Mouse (Mus musculus) large intestine, adult 2 months (tissue): ENCODE data around the gene Polrmt. TPM values are rescaled to one million over a fixed set of nuclear protein-coding genes. Genes with fewer than 3 reads are reported as not detected.
"Not testable (repeated sequence)": the region's sequence is repeated elsewhere in the genome, so short reads cannot be mapped to it uniquely, and the experiment has no call there.

Experiments
- DNase-seq: peaks from one replicate; pipeline ENCODE4 v3.0.0-alpha.2; 2012; ENCODE audit warnings: low read depth, low spot score
- WGBS: fragments of 180-500 bp; shearing (Covaris S2); methylation state at CpG from one replicate; pipeline ENCODE4 v1.1.7; 2018; 5-methylcytosine and 5-hydroxymethylcytosine counted together
- polyA plus RNA-seq: library from polyadenylated mRNA; depleted of rRNA; stranded (reverse); fragments of >200 nt; gene quantifications from 2 replicates; pipeline ENCODE4 v1.2.3, GENCODE M21; 2012

Gene Polrmt
- polyA plus RNA-seq, 1 experiment = 57.5 TPM

DNA sequence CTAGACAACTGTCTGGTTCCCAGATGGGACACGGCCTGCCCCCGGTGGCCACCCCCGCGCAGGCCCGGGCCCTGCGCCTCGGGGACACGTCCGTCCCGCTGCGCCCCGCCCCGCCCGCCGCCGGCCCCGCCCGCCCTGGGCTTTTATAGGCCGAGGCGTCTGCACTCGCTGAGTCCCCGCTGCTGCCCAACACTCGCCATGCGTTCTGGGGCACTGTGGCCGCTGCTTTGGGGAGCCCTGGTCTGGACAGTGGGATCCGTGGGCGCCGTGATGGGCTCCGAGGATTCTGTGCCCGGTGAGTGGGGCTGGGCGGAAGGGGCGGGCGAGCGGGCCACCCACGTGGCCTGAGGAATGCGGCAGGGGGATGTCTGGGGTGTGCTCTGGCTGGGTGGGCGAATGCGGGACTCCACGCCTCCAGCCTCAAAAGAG is 30.7 kb upstream of the Polrmt start, which contains the start of gene Fstl3:
Fstl3 (plus strand) TSS at position 170 of the 429 bp plus-strand sequence.
- WGBS = 3% methylated on average over 39 of the region's 39 CpGs
- DNase-seq = no peak

DNA sequence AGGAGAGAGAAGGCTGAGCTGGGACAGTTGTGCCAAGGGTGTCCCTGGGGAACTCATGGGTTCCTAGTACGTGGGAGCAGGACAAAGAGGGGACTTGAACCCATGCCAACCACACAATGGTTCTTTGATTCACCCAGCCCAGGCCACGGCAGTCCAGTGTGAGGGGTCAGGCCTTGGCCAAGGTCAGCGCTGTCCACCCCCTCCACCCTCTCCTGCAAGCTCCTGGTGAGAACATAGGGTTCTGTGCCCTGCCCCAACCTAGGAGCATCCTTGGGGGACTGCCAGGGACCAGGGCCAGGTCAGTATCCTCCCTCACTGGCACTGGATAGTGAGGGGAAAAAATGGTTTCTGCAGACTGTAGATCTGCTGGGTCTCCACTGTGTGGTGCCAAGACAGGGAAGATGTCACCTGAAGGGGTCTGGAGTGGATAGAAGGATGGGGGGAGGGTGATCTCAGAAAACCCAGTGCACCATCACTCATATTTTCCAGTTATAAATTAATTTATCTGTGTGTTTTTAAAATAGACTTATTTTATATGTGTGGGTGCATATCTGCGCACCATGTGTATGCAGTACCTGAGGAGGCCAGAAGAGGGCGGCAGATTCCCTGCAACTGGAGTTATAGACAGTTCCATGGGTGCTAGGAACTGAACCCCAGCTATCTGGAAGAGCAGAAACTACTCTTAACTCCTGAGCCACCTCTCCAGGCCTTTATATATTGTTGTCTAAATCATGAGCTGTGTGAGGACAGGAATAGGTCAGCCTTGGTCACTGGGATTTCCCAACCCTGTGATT is 28.3 kb upstream of the Polrmt start:
- no peak for DNase-seq
- whole genome bisulfite sequencing = 72% methylated on average over 5 of the region's 5 CpGs

DNA sequence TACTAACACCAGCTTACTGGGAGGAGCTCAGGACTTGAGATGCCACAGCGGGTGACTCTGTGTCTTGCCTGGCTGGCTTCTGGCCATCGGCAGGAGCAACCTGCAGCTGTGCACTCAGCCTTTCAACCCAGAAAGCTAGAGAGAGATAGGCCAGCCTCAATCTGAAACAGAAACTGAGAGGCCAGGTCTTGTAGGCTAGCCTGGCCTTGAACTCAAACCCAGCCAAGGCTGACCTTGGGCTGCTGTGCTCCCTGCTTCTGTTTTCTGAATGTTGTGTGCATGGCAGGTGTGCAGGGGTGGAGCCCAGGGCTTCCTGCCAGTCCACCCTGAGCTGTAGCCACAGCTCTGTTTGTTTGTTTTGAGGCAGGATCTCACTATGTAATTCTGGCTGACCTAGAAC is 26.8 kb upstream of the Polrmt start:
- DNase-seq = no peak
- WGBS = 57% methylated on average over 2 of the region's 2 CpGs

DNA sequence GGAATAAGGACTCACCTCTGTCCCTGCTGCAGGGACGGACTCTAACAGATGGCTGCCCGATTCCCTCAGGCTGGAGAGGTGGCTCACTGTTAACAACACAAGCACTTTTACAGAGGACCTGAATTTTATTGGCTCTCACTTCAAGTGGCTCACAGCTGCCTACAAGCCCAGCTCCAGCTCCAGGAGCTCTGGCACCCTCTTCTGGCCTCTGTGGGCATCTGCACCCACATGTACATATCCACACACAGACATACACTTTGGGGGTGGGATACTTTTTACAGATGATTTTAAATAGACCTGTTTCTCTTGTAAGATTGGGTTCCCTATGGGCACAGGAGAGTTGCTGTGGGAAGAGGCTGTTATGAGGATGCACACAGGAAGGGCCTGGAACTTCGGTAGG is 25.9 kb upstream of the Polrmt start:
- WGBS = 92% methylated on average over 3 of the region's 3 CpGs
- DNase-seq = no peak

DNA sequence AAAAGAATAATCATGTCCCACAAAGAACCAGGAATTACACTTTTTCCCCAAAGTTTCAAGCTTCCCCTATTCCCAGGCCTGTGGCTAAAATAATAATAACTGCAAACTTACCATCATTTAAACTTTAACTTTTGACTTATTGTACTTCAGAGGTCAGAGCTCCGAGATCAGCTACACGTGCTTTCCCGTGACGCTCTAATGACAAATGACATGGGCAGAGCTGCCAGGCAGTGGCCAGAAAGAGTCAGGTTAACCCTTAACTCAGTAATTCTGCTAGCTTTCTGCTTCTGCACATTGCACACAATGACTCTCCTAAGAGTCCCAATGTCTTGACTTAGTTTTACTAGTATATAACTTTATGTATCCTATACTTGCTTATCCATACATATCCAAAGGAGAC is 22.9 kb upstream of the Polrmt start:
- no peak for DNase-seq

DNA sequence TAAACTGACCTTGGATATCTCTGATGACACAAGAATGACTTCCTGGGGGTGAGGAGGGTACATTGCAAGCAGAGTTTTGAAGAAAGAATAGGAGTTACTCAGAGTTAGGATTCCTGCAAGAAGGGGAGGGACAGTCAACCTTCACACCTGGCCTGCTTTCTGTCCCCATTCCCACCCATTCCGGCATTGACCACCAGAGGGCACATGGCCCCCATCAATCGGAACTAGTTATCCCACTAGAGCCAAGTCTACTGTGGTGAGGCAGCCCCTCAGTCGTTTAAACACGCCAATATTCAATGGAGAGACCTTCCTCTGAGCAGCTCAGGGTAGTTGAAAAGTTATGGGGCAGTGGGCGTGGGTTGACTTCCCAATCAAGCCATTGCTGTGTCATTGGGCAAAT is 22.0 kb upstream of the Polrmt start:
- 5% methylated on average over 5 of the region's 5 CpGs for WGBS
- DNase-seq = no peak

More for the DNA sequence above, 22.9 kb upstream of the Polrmt start:
- 92% methylated on average over 4 of the region's 4 CpGs for WGBS

DNA sequence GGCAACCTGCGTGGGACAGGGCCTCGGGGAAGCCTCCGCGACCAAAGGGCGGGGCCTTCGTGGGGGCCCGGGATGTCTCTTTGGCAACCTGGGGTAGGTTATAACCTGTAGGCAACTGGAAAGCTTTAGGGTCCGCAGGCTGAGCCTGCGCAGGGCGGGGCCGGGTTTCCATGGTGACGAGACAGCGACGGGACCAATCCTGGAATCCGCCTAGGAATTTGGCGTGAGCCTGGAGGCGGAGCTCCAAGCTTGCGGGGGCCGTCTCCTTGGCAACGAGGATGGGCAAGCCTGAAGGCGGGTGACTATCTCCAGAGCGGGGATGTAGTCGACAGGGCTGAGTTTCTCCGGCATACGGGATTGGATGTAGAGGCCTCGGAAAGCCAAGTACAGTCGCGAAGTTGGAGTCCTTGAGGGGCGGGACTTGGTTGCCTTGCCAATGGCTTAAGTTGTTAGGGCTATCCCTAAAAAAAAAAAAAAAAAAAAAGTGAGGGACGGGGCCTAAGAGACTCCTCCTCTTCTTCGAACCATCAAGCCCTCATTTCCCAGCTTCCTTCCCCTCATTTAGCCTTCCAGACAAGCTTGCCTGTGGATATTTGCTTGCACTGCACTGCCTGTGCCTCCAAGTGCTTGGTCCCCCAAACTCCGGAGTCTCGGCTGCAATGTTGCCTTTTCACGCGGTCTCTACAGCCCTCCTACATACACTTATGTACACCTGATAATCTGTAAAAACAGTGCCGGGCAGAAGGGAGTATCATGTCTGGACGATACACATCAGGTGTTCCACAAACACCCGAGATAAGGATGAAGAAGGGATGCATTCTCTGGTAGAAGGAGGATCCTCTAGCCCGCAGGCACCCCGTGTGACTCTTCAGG is 21.2 kb upstream of the Polrmt start:
- WGBS = 8% methylated on average over 40 of the region's 40 CpGs
- no peak for DNase-seq

DNA sequence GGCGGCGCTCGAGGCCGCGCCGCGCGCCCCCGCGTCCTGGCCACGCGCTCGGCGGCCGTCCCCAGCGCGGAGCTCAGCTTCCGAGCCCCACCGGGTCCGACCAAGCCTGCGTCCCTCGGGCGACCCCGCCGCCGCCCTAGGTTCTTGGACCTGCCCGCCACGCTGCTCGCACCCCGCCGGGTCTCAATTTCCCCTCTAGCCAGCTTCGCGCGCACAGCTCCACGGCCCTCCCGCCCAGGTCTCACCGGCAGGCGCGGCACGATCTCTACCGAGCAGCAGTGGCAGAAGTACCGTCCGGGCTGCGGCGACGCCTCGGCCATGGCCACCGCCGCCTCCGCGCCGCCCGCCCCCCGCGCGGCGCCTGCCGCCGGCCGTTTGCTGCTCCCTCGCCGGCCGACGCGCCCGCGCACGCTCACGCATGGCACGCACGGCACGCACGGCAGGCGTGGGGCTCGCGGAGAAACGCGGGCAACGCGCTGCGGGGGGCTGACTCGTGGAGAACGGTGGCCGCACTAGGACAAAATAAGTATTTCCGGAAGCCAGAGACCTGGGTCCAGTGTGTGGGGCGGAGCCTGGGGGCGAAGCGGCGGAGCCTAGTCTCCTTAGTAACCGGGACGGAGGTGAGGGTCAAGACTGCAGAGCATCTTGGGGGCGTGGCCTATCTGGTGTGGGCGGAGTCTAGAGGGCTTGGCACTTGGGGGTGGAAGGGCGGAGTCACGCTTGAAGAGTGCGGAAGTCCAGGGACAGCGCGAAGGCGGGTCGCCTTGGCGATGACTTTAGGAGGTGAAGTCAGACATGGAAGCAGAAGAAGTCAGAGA is 20.3 kb upstream of the Polrmt start, which contains the start of gene Rnf126:
Rnf126 (minus strand) TSS at position 445 of the 818 bp plus-strand sequence.
- WGBS = under 1% methylated on average over 100 of the region's 101 CpGs
- DNase-seq = peak; percentile 99

DNA sequence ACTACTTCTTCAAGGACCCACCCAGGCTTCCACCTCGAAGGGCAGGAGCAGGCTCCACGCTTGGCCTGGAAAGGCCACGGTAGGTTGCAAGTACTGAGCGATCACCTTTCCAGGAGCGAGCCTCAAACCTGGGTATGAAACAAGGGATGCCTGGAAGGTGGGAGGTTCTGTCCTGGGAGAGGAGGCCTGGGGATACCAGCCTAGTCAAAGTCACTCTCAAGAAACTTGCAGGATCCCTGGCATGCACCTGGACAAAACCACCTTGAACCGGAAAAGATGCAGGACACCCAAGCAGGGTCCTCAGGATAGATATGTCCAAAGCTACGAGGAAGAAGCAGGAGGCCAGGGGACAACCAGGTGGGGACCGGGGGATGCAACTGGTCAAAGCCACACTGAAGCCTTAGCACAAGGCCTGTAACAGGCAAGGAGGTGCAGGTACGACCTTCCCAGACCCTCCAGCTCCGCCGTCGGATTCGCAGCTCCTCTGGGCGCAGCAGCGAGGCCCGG is 19.7 kb upstream of the Polrmt start:
- no peak for DNase-seq
- 2% methylated on average over 16 of the region's 16 CpGs for WGBS

DNA sequence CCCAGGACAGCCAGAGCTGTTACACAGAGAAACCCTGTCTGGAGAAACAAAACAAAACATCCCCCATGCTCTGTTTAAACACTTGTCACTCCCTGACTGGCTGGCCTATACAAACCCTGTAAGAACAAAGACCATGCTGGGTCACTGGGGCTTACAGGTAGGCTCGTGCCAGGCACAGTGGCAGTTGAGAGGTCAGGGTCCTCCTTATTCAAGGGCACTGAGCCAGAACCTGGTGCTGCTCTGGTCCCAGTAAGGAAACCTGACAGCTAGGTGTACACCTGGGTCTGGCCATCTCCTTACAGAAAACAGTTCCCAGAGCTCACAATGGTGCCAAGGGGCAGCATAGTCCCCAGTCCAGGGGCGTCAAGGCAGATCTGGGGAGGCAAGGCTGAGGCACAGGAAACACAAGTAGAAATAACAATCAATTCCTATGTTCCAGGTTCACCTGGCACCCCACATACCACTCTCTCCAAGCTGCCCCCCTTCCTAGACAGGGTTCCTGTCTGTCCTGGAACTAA is 18.9 kb upstream of the Polrmt start:
- no peak for DNase-seq
- WGBS = 39% methylated on average over 2 of the region's 2 CpGs

DNA sequence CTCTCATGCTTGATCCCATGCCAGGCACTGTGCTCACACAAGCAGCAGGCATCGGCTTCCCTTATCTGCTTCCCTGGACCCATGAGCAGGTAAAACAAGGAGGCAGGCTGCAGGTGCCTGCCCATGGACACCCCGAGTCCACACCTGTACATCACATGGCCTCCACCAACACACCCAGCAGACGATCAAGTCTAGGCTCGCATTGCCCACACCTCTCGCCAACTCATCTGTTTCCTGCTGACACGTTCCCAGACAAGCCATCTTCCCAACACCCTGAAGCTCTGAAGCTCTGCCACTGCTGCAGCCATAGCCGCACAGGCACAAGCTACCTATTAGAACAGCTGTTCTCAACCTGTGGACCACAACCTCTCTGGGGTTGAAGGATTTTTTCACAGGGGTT is 17.9 kb upstream of the Polrmt start:
- no peak for DNase-seq

DNA sequence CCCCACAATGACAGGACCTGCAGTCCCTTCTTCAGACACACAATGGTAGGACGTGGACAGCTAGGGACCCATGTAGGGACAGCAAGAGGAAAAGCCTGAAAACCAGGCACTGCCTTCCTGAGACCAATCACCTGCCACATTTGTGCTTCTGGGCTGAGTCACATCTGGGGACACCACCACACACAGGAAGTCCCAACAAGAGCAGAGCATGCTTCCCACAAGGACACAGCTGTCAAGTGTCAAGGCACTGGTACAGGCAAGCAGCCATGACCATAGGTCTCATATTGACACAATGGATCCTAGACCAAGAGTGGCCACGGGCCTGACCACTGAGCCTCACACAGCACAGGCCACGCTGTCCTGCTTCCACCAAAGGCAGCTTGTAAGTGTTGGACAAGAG is 16.5 kb upstream of the Polrmt start:
- no peak for DNase-seq
- 78% methylated on average over 3 of the region's 3 CpGs for WGBS

More for the DNA sequence above, 17.9 kb upstream of the Polrmt start:
- 37% methylated on average over 7 of the region's 7 CpGs for WGBS

DNA sequence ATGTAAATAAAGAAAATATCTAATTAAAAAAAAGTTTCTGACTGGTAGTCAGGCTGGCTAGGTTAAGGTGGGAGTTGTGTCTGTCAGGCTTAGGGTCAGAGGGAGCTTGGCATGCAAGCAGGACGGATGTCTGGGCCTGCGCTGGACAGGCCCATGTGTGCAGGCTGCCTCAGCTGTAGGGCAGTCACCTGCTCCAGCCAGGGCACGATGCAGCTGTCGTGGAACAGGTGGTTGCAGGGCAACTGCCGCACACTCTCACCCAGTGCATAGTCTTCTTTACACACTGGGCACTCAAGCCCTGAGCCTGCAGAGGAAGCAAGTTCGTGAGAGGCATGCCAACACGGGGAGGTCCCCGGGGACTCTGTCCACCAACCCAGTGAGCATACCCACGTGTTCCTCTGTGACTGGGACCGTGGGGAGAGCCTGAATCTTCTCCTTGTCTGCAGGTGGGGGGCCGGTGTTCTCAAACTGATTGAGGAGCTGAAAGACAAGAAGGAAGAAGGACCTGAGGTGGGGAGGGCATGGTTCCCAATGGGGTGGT is 14.3 kb upstream of the Polrmt start:
- WGBS = 90% methylated on average over 11 of the region's 11 CpGs

DNA sequence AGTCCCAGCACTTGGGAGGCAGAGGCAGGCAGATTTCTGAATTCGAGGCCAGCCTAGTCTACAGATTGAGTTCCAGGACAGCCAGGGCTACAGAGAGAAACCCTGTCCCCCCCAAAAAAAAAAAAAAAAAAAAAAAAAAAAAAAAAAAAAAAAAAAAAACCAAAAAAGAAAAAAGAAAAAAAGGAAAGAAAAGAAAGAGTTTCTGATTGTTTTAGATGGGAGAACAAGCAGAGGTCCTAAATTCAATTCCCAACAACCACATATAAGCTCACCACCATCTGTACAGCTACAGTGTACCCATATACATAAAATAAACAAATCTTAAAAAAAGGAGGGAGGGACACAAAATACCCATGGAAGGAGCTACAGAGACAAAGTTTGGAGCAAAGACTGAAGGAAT is 13.3 kb upstream of the Polrmt start:
- 96% methylated on average over 1 of the region's 1 CpGs for WGBS
- DNase-seq = not testable (repeated sequence)

More for the DNA sequence above, 14.3 kb upstream of the Polrmt start:
- DNase-seq = no peak

DNA sequence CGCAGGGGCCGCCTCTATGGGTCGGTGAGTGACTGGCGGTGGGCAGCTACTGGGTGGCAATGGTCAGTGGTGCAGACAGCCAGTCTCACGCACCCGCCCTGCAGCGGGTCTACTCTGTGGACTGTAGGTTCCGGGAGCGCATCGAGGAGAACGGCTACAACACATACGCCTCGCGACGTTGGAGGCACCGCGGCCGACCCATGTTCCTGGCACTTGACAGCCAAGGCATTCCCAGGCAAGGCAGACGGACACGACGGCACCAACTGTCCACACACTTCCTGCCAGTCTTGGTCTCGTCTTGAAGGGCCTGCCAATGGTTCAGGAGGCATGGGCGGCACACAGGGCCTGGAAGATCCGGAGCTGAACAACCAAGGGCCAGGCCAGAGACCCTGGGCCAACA is 10.3 kb upstream of the Polrmt start:
- 88% methylated on average over 24 of the region's 24 CpGs for WGBS
- DNase-seq = no peak

DNA sequence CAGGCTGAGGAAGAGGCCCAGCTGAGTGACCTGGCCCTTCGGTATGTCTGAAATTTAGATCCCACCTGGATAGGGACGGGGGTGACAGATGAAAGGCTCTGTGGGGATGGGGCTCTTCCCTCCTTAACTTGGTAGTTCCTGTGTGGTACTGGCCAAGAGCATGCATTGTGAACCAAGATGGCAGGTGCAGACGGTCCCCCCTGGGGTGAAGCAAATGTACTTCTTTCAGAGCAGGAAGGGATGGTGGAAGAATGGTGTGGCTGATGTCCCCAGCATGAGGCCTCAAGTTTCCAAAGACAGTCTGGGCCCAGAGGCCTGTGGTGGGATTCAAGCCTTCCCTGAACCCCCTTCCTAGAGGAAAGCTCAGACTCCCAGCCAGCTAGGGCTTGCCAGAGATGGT is 9.5 kb upstream of the Polrmt start:
- WGBS = 88% methylated on average over 3 of the region's 3 CpGs
- no peak for DNase-seq

DNA sequence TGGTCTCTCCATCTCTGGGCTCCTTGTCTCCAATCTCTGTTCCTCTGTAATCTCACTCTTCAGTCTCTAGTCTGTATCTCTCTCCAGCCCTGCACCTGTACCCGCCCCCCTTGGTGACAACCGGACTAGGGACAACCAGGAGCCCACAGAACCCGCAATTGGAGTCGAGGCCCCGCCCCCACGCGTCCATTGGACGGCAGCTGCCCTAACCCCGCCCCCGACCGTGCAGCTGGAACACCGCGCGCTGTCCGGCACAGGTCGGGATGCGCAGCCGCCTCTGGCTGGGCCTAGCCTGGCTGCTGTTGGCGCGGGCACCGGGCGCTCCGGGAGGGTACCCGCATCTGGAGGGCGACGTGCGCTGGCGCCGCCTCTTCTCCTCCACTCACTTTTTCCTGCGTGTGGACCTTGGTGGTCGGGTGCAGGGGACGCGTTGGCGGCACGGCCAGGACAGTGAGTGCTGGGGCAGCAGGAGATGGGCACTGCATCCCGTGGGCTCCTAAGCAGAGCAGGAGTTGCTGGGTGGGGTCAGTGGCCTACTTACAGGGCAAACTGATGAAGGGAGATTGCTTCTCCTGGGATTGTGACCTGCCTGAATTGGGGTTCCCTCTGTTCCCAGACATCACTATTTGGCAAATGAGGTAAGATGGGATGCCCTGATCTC is 8.6 kb upstream of the Polrmt start, which contains the start of gene Fgf22:
Fgf22 (plus strand) TSS at position 221 of the 661 bp plus-strand sequence.
- WGBS = 3% methylated on average over 36 of the region's 36 CpGs
- DNase-seq = no peak

DNA sequence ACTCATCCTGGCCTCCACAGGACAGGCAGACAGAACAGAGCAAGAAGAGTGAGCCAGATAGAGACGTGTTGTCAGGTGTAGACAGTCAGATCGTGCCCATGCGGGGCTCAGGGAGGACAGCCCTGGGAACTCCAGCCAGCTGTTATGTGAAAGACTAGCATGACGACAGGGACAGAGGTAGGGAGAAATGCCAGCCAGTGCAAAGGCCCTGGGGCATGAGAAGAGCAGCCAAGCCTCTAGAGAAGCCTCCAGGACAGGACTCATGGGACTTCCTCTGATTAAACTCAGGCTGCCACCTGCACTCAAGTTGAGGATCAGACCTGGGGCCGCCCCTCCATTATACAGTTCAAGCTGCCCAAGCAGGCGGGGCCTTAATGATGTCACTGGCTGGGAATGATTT is 2.1 kb upstream of the Polrmt start:
- no peak for DNase-seq

More for the DNA sequence above, 2.1 kb upstream of the Polrmt start:
- 77% methylated on average over 6 of the region's 6 CpGs for WGBS
